Mouse (Mus musculus) heart, postnatal 10 days (tissue): ENCODE results near the gene Mea1. TPM values are rescaled to one million over a fixed set of nuclear protein-coding genes. Genes with fewer than 3 reads are reported as not detected.

Experiments used
- DNase-seq, 2 experiments: peaks; one replicate each; pipeline ENCODE4 v3.0.0; 2021
- intact Hi-C: fragments of 180-260 bp; cut with DNase I; formaldehyde crosslinking; loops from one replicate; pipeline ENCODE4 v1.15.1; 2025
- total RNA-seq, 2 experiments: library from RNA; stranded (reverse); gene quantifications; 2 replicates each; pipeline ENCODE4 v1.2.3; 2021

The Mea1 gene
- total RNA-seq: 10 to 100 TPM; 62.3 to 67.2 TPM

- peak; percentile 45 to 71 for DNase-seq
- intact Hi-C loops: no loop called here
These were observed at the start of gene Mea1 for GRCm38 (mm10) chr17:46678416-46678815. Gene Mea1 (plus strand): TSS chr17:46678793.

GRCm38 (mm10) chr17:46629685-46630441 is 48.7 kb upstream of the Mea1 start:
- intact Hi-C loops: no loop called here
- peak; percentile 78 to 82 for DNase-seq

DNA sequence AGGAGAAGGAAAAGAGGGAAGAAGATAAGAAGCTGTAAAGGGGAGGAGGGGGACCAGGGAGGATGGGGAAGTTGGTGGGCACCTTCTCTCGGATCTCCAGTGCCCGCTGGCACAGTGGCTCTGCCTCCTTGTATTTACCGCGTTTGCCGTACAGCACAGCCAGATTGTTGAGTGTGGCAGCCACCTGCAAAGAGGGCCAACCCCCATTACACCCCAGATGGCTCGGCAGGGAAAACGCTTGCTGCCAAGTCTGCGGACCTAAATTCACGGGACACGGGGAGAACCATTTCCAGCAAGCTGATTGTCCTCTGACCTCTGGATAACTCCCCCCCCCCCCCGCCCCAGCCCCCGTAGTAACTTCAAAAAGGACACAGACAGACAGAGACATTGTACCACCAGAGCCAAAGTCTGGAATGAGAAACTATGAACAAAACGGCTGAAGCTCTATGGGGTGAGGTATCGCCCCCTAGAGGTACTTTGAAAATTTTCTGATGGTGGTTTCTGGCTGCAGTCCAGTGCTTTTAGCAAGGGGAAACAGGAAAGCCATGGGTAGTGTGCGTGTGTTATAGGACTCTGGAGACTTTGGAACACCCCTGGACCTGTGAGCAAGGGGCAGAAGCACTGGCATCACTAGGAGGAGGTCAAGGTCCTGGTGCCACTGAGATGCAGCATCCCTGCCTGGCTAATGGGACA is 41.6 kb upstream of the Mea1 start:
- peak; percentile 82 to 90 for DNase-seq
- intact Hi-C loops: loop anchor here (1.0 to 5.0 kb wide), 3 partner anchors 35 to 112 kb away; partner anchors contain the start of gene Srf

DNA sequence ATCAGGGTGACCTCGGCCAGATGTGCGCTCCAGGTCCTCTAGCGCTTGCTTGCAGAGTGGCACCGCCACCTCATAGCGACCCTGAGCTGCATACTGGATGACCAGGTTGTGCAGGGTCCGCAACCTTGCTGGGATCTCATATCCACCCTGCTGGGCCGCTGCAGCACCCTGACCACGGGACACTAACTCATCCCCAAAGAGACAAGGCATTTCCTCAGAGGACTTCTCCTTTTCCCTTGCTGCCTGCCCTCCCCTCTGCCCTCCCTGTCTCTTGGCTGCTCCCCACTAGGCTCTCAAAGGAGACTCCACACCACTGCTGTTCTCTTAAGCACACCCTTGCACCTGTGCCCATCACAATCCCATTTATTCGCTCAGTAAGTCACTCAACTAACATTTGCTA is 38.7 kb upstream of the Mea1 start:
- DNase-seq: no peak
- intact Hi-C loops: loop anchor here (5.0 kb wide), 2 partner anchors 38 to 83 kb away; partner anchors contain the start of gene Srf

DNA sequence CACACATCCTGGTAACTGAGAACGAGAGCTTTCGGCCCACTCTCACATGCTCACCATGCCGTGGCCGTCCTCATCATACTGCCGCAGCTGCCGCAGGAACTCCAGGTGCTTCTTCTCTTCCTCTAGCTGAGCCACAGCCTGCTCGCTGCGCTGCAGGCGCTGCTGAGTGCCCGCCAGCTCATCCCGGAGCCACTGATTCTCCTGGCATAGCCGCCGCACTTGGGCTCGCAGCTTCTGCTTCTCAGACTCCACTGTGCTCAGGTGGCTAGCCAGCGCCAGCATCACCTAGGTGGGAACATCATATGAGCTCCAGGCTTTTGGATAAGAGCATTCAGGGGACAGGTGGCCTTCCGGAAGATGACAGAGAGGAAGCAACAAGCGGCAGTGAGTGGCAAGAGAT is 36.5 kb upstream of the Mea1 start:
- DNase-seq: no peak
- intact Hi-C loops: no loop called here

GRCm38 (mm10) chr17:46644152-46644805 is 34.3 kb upstream of the Mea1 start:
- DNase-seq: no peak
- intact Hi-C loops: no loop called here

- intact Hi-C loops: no loop called here
- peak; percentile 67 to 69 for DNase-seq
These were observed 33.6 kb upstream of the Mea1 start for GRCm38 (mm10) chr17:46644916-46645475.

DNA sequence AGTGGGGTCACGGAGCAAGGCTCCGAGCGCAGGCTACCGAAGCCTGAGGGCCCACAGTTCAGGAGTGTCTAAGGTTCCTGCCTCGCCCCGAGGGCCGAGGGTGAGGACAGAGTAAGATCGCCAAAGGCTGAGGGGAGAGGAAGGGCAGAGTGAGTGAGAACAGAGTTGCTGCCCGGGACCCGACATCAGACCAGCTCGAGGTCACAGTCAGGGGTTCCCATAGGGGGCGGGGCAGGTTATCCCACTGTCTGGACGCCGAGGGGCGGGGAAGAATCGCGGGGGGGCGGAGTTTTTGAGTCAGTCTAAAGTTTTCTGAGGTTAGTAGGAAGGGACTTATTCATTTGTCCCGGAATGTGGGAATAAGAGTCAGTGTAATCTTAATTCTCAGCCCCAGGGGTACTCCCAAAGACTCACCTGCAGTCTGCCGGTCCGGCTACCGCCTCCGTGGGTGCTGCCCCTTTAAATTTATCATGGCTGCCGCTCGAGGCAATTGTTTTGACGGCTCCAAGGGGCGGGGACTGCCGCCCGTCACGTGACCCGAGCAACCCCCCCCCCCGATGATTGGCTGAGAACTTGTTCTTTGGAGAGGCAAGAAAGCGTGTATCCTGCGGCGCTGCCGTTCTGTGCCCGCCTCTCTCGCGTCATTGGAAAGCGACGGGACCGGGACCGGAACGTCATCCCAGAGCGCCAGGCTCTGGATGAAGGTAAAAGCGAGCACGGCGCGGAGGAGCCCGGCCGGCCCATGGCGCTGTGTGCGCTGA is 32.9 kb upstream of the Mea1 start, which contains the start of the genes Klc4 and Mrpl2:
Klc4 (minus strand) TSS at position 462 of the 761 bp plus-strand sequence.
Mrpl2 (plus strand) TSS at position 669 of the 761 bp plus-strand sequence.
- intact Hi-C loops: no loop called here
- peak; percentile 99 to 100 for DNase-seq

DNA sequence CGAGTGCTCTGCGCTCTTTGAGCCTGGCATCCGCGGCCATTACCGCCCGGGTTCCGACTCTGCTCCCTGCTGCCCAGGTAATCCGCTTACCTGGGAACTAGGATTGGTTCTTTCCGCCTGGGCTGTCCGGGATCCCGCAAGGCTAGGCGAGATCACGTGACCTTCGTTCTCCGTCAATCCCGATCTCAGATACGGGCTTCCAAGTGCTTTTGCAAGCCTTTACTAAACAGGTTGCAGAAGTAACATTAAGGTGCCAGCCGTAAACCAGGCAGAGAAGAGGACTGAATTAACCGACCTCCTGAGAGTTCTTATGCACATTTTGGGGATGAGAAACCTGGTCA is 32.3 kb upstream of the Mea1 start:
- intact Hi-C loops: no loop called here
- DNase-seq: no peak

GRCm38 (mm10) chr17:46647279-46647678 is 31.3 kb upstream of the Mea1 start:
- no peak for DNase-seq
- intact Hi-C loops: no loop called here

DNA sequence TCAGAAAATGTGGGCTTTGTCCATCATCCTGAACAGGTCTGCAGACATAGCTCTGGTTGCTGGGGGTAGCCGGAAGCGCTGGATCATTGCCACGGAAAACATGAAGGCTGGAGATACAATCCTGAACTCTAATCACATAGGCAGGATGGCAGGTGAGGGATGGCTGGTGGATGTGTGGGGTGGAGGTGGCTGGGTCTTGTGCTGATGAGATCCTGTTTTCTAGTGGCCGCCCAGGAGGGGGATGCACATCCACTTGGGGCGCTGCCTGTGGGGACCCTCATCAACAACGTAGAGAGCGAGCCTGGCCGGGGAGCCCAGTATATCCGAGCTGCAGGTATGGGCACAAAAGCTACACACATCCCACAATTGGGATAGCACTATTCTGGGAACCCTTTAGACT is 30.2 kb upstream of the Mea1 start:
- intact Hi-C loops: no loop called here

GRCm38 (mm10) chr17:46649811-46650210 is 28.8 kb upstream of the Mea1 start:
- intact Hi-C loops: loop anchor here (1.0 kb wide), 1 partner anchor 24 kb away; the partner anchor contains the start of gene Rrp36
- DNase-seq: no peak

More for the DNA sequence above, 30.2 kb upstream of the Mea1 start:
- no peak for DNase-seq

DNA sequence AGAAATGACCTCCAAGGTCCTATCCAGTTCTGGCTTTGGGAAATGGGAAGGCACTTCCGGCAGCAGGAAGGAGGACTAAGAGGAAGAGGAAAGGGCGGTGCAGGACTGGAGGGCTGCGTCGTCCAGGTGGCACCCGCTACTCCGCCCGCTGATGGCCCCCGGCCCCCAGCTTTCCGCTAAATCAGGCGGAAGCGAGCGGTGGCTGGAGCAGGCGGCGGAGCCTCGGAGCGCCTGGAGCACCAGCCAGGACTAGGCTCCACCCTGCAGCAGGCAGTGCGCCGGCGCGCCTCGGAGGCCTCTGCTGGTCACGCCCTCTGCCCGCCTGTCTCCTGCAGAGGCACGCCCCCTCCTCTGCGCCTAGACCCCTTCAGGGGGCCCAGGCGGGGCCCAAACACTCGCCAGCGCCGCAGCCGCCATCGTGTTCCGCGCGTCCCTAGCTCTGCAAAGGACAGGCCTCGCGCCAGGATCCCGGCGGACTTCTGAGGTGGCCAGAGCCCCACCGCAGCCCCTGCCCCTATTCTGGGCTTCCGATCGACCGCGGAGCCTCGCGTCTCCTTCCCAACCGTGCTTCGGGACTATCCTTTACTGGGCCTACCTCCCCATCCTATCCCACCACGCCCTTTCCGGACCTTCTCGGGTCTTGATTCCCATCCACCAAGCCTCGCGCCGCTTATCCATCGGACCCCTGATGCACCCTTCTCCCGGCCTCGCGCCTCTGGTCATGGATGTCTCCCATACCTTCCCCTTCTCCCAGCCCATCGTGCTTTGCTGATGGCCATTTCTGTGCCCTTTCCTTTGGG is 28.2 kb upstream of the Mea1 start, which contains the start of gene Cul7:
Cul7 (plus strand) TSS at position 106 of the 800 bp plus-strand sequence.
- intact Hi-C loops: loop anchor here (1.0 kb wide), 1 partner anchor 24 kb away; the partner anchor contains the start of gene Rrp36
- peak; percentile 94 to 96 for DNase-seq

- intact Hi-C loops: no loop called here
- peak; percentile 28 to 46 for DNase-seq
These were observed 27.3 kb upstream of the Mea1 start for GRCm38 (mm10) chr17:46651292-46651691.

- DNase-seq: no peak
- intact Hi-C loops: no loop called here
These were observed 26.6 kb upstream of the Mea1 start for GRCm38 (mm10) chr17:46651755-46652547.

GRCm38 (mm10) chr17:46656054-46656453 is 22.5 kb upstream of the Mea1 start:
- intact Hi-C loops: no loop called here
- DNase-seq: no peak

GRCm38 (mm10) chr17:46661351-46661750 is 17.2 kb upstream of the Mea1 start:
- intact Hi-C loops: no loop called here

DNA sequence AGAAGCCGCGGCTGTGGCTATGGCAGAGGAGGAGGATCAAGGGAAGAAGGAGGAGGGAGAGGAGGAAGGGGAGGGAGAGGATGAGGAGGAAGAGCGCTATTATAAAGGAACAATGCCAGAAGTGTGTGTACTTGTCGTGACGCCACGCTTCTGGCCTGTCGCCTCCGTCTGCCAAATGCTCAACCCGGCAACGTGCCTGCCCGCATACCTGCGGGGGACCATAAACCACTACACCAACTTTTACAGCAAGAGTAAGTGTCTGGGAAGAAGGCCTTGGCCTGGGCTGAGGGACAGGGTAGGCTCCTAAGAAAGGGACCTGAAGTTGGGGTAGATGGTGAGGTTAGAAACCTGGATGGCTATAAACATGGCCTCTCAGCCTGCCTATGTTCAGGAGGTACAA is 16.6 kb upstream of the Mea1 start:
- intact Hi-C loops: no loop called here

More at GRCm38 (mm10) chr17:46661351-46661750, 17.2 kb upstream of the Mea1 start:
- no peak for DNase-seq

More for the DNA sequence above, 16.6 kb upstream of the Mea1 start:
- no peak for DNase-seq
